In genomic region chr13:6040663-6041062, GRCm38 (mm10) we compare ENCODE assay signal across 15 mouse cellular contexts.
"Had no signal": no experiment of that assay in that cellular context is flagged by ENCODE, and none has a peak within 500 bp of the region (broad histone marks: within the 10 kb centered on the region; RNA-seq: fewer than 3 reads in every experiment).

No protein-coding gene starts in this region.

- ATAC-seq: midbrain, embryonic 16.5 days had no signal

- H3K36me3 ChIP-seq: midbrain, embryonic 10.5 days; midbrain, embryonic 12.5 days had no signal

- H3K9me3 ChIP-seq: midbrain, embryonic 10.5 days; midbrain, embryonic 12.5 days had no signal

- H3K4me2 ChIP-seq: lung, embryonic 14.5 days; midbrain, embryonic 12.5 days had no signal

- H3K9ac ChIP-seq: lung, embryonic 14.5 days; midbrain, embryonic 12.5 days had no signal

- H3K27ac ChIP-seq: midbrain, embryonic 10.5 days; midbrain, embryonic 12.5 days had no signal

- H3K4me3 ChIP-seq: midbrain, embryonic 10.5 days; midbrain, embryonic 12.5 days; myocyte had no signal

- H3K4me1 ChIP-seq: midbrain, embryonic 10.5 days had no signal

- H3K27me3 ChIP-seq: midbrain, embryonic 12.5 days had no signal

- DNase-seq: lung, adult 18-20 months; lung, embryonic 14.5 days; lung, postnatal 10 days; lung, postnatal 4 days; right cerebral cortex, adult 18-20 months; right cerebral cortex, postnatal 25 days; right cerebral cortex, postnatal 4 days; spleen, adult 18-20 months; thymus, adult 18-20 months; thymus, postnatal 14 days; thymus, postnatal 36 days had no signal
